Mouse (Mus musculus): ENCODE data around the gene Vax1. TPM values are rescaled to one million over a fixed set of nuclear protein-coding genes. Genes with fewer than 3 reads are reported as not detected.

Vax1 gene
- total and polyA plus RNA-seq, 2 experiments from 2014 or later = not detected

DNA sequence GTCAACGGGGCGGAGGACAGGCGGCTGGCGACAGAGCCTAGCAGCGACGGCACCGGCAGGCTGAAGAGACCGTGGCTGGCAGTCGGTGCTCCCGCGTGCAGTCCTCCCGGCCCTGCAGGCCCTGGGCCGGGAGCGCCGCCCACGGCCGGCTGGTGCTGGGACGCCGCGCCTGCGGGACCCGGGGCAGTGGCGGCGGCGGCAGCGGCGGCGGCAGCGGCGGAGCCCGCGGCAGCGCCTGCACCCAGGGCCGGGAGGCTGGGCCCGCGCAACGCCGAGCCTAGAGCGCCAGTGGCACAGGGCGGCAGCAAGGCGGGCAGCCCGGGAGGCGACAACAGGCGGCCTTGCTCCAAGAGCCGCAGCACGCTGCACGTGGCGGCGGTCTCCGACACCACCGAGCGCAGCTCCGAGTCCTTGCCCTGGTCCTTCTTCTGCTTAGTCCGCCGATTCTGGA is 3.5 kb downstream of the Vax1 start:
- Histone ChIP-seq H3K9me3 (ENCODE audit: low read length) (no peaks in the 10 kb centered on the region), H3K27ac (no peak overlapping the region), H3K27me3 (ENCODE audit: insufficient read depth, low read length) (peaks cover 92% of the 10 kb centered on the region), H3K9ac (replicated peaks; ENCODE audit: low read length) (no peak overlapping the region), H3K4me1 (ENCODE audit: insufficient read depth, low read length) (peaks cover 6% of the 10 kb centered on the region; the same call in 1 of the 2 replicates), H3K4me3 (ENCODE audit: low read length) (peak overlapping the region; percentile 29), H3K4me2 (ENCODE audit: low read depth, low read length) (peak overlapping the region; percentile 49), H3K36me3 (ENCODE audit: insufficient read depth, low read length) (no peaks in the 10 kb centered on the region)
- no peak for TF ChIP-seq CTCF (IDR thresholded peaks at IDR 0.05; ENCODE audit: low read depth)
- peak; percentile 51; the same call in 1 of the 2 replicates for ATAC-seq
- under 1% methylated on average over 43 of the region's 55 CpGs for WGBS
- peak; percentile 26 for DNase-seq (ENCODE audit: low spot score)

DNA sequence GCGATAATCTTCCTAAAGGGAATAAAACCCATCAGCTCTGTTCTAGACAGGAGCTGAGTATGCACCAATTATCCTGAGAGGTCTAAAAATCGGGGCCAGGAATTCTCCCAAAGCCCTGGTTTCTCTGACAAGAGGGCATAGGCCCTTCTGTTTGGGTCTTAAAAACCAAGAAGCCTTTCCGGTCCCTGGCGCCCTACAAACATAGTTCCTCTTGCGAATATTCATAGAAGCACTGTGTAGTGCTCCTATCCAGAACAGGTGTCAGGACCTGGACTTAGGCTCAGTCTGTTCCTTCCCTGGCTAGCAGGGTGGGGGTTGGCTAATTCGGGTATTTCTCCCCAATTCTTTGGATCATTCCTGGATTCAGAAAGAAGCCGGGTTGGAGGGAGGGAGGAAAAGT is 4.3 kb downstream of the Vax1 start:
- ATAC-seq (no peak), DNase-seq (ENCODE audit: low spot score) (no peak)
- Histone ChIP-seq H3K4me3 (ENCODE audit: low read length) (no peak overlapping the region), H3K4me1 (ENCODE audit: insufficient read depth, low read length) (peaks cover 6% of the 10 kb centered on the region; the same call in 1 of the 2 replicates), H3K9me3 (ENCODE audit: low read length) (no peaks in the 10 kb centered on the region), H3K4me2 (ENCODE audit: low read depth, low read length) (no peak overlapping the region), H3K27ac (no peak overlapping the region), H3K27me3 (ENCODE audit: insufficient read depth, low read length) (peaks cover 91% of the 10 kb centered on the region), H3K36me3 (ENCODE audit: insufficient read depth, low read length) (no peaks in the 10 kb centered on the region), H3K9ac (replicated peaks; ENCODE audit: low read length) (no peak overlapping the region)
- WGBS = 6% methylated on average over 7 of the region's 7 CpGs
- no peak for TF ChIP-seq CTCF (IDR thresholded peaks at IDR 0.05; ENCODE audit: low read depth)

DNA sequence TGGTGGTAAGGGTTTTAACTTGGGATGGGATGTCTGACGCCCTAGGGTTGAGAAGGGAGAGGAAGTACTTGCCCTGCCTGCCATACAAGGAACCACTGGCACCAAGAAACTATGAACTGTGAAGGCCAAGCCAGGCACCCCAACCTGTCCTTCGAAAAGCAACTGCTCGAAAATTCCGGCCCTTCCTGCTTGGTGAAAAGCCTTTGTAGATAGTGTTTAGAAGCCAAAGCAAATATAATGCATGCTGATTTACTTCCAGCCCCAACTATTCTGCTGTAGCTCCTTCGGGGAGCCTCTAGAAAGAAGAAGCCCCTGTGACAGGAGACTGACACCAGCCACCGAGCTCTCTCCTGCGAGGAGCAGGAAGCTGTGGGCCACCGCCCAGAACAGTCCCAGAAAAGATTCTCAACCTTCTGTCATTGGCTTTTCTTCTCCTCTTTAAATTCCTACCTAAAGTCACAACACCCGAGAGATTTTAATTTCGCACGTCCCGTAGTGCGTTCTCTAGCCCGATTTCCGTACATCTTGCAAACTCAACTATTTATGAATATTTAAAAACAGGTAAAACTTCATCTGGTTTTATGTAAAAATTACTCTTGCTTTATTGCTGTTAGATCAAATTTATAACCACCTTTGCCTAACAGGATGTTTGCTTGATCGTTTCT is 4.8 kb downstream of the Vax1 start:
- no peak for TF ChIP-seq CTCF (IDR thresholded peaks at IDR 0.05; ENCODE audit: low read depth)
- no peak for DNase-seq (ENCODE audit: low spot score)
- H3K4me1 ChIP-seq (ENCODE audit: insufficient read depth, low read length) = peaks cover 6% of the 10 kb centered on the region; the same call in 1 of the 2 replicates

GRCm38 (mm10) chr19:59164111-59164510 is 5.7 kb downstream of the Vax1 start:
- no peaks in the 10 kb centered on the region for H3K36me3 ChIP-seq (ENCODE audit: insufficient read depth, low read length)
- ATAC-seq = no peak
- 4% methylated on average over 1 of the region's 1 CpGs for WGBS
- H3K4me1 ChIP-seq (ENCODE audit: insufficient read depth, low read length) = peaks cover under 1% of the 10 kb centered on the region; the same call in 1 of the 2 replicates
- no peaks in the 10 kb centered on the region for H3K9me3 ChIP-seq (ENCODE audit: low read length)
- H3K4me2 ChIP-seq (ENCODE audit: low read depth, low read length) = no peak overlapping the region
- DNase-seq (ENCODE audit: low spot score) = no peak
- no peak for TF ChIP-seq CTCF (IDR thresholded peaks at IDR 0.05; ENCODE audit: low read depth)
- no peak overlapping the region for H3K4me3 ChIP-seq (ENCODE audit: low read length)
- no peak overlapping the region for H3K9ac ChIP-seq (replicated peaks; ENCODE audit: low read length)
- H3K27me3 ChIP-seq (ENCODE audit: insufficient read depth, low read length) = peaks cover 93% of the 10 kb centered on the region
- H3K27ac ChIP-seq = no peak overlapping the region

More for the DNA sequence above, 4.8 kb downstream of the Vax1 start:
- no peaks in the 10 kb centered on the region for H3K36me3 ChIP-seq (ENCODE audit: insufficient read depth, low read length)
- WGBS = 6% methylated on average over 16 of the region's 16 CpGs
- H3K9me3 ChIP-seq (ENCODE audit: low read length) = no peaks in the 10 kb centered on the region
- no peak overlapping the region for H3K9ac ChIP-seq (replicated peaks; ENCODE audit: low read length)
- ATAC-seq = no peak
- H3K27me3 ChIP-seq (ENCODE audit: insufficient read depth, low read length) = peaks cover 93% of the 10 kb centered on the region
- no peak overlapping the region for H3K4me3 ChIP-seq (ENCODE audit: low read length)
- H3K4me2 ChIP-seq (ENCODE audit: low read depth, low read length) = no peak overlapping the region
- H3K27ac ChIP-seq = no peak overlapping the region

GRCm38 (mm10) chr19:59156702-59157101 is 13.2 kb downstream of the Vax1 start:
- Histone ChIP-seq H3K27ac (no peak overlapping the region), H3K4me2 (ENCODE audit: low read depth, low read length) (no peak overlapping the region), H3K9me3 (ENCODE audit: low read length) (no peaks in the 10 kb centered on the region), H3K4me3 (ENCODE audit: low read length) (no peak overlapping the region), H3K4me1 (ENCODE audit: insufficient read depth, low read length) (no peaks in the 10 kb centered on the region), H3K9ac (replicated peaks; ENCODE audit: low read length) (no peak overlapping the region), H3K36me3 (ENCODE audit: insufficient read depth, low read length) (no peaks in the 10 kb centered on the region), H3K27me3 (ENCODE audit: insufficient read depth, low read length) (peaks cover 29% of the 10 kb centered on the region; the same call in 1 of the 2 replicates)
- no peak for TF ChIP-seq CTCF (IDR thresholded peaks at IDR 0.05; ENCODE audit: low read depth)
- WGBS = 77% methylated on average over 4 of the region's 4 CpGs
- ATAC-seq (no peak), DNase-seq (ENCODE audit: low spot score) (no peak)

- WGBS = 88% methylated on average over 2 of the region's 2 CpGs
- no peak overlapping the region for H3K4me3 ChIP-seq (ENCODE audit: low read length)
- H3K4me1 ChIP-seq (ENCODE audit: insufficient read depth, low read length) = no peaks in the 10 kb centered on the region
- H3K36me3 ChIP-seq (ENCODE audit: insufficient read depth, low read length) = no peaks in the 10 kb centered on the region
- TF ChIP-seq CTCF (IDR thresholded peaks at IDR 0.05; ENCODE audit: low read depth) = no peak
- H3K9ac ChIP-seq (replicated peaks; ENCODE audit: low read length) = no peak overlapping the region
- H3K27me3 ChIP-seq (ENCODE audit: insufficient read depth, low read length) = peaks cover 6% of the 10 kb centered on the region; the same call in 1 of the 2 replicates
- no peaks in the 10 kb centered on the region for H3K9me3 ChIP-seq (ENCODE audit: low read length)
- no peak for ATAC-seq
- no peak for DNase-seq (ENCODE audit: low spot score)
- H3K27ac ChIP-seq = no peak overlapping the region
- H3K4me2 ChIP-seq (ENCODE audit: low read depth, low read length) = no peak overlapping the region
Observed at GRCm38 (mm10) chr19:59154171-59154570, 15.7 kb downstream of the Vax1 start.

All from hindbrain, postnatal 0 days (tissue).